Mouse (Mus musculus): ENCODE results near the gene Fam47c. TPM values are rescaled to one million over a fixed set of nuclear protein-coding genes. Genes with fewer than 3 reads are reported as not detected.

Fam47c gene
- not detected in 2 replicates for polyA plus RNA-seq (2014; fragmentation: Nextera tagmentation; extraction: Ambion mirVana)

DNA sequence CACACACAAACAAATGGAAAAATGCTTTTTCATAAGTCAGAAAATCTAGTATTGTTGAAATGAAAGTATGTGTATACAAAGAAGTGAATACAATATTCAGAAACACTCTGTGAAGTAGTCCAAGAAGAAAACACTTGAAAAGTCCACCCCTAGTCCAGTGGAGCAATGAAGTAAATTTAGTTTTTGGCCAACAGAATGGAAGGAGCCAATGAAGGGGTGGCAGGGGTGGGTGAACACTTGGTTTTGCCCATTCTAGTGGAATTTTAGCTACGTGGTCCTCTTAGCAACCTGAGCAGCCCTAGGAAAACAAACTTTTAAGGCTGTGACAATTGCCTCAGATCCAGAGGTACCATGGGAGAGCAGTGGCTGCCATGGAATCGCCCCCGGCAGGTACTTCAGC is at the start of gene Fam47c:
Fam47c (plus strand) TSS at position 301 of the 400 bp plus-strand sequence.
- Histone ChIP-seq H3K4me1 (ENCODE audit: insufficient read depth) (no peaks in the 10 kb centered on the region), H3K4me3 (ENCODE audit: low read depth, low read length) (no peak within 1 kb of the TSS), H3K9me3 (ENCODE audit: low read depth, low read length) (no peaks in the 10 kb centered on the region), H3K4me2 (no peak within 1 kb of the TSS), H3K9ac (no peak within 1 kb of the TSS), H3K27me3 (ENCODE audit: insufficient read depth, low read length) (no peaks in the 10 kb centered on the region), H3K36me3 (ENCODE audit: insufficient read depth) (no peaks in the 10 kb centered on the region), H3K27ac (ENCODE audit: low read depth) (no peak within 1 kb of the TSS)
- DNase-seq (no peak), ATAC-seq (ENCODE audit: insufficient read depth) (no peak)
- 75% methylated on average over 3 of the region's 3 CpGs for WGBS
- no peak for TF ChIP-seq CTCF (IDR thresholded peaks at IDR 0.05; ENCODE audit: low read depth)

DNA sequence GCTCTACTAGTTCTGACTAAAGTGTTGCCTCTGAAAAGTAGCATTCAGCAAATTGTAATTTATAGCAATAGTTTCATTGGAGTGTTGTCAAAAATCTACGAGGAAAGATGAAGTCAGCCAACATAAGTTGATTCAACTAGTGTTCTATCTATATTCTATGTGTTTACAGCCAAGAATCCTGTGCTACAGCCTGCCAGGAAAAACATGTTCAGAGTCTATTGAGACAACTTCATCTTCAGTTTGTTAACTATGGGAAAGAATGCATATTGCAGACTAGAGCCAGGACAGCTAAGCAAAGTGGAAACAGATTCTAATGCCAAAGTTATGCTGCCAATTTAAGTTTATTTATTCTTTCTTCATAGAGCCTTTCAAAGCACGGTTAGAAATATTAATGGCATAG is 31.8 kb downstream of the Fam47c start:
- H3K9me3 ChIP-seq (ENCODE audit: low read depth, low read length), result no peaks in the 10 kb centered on the region; the same call in 1 of the 2 replicates
- DNase-seq, result no peak
- H3K9ac ChIP-seq, result no peak overlapping the region
- no peaks in the 10 kb centered on the region for H3K4me1 ChIP-seq (ENCODE audit: insufficient read depth)
- H3K4me3 ChIP-seq (ENCODE audit: low read depth, low read length), result no peak overlapping the region
- ATAC-seq (ENCODE audit: insufficient read depth), result no peak
- H3K27ac ChIP-seq (ENCODE audit: low read depth), result no peak overlapping the region
- 55% methylated on average over 2 of the region's 2 CpGs for WGBS
- H3K4me2 ChIP-seq, result no peak overlapping the region
- TF ChIP-seq CTCF (IDR thresholded peaks at IDR 0.05; ENCODE audit: low read depth), result no peak
- H3K27me3 ChIP-seq (ENCODE audit: insufficient read depth, low read length), result no peaks in the 10 kb centered on the region
- no peaks in the 10 kb centered on the region for H3K36me3 ChIP-seq (ENCODE audit: insufficient read depth)

DNA sequence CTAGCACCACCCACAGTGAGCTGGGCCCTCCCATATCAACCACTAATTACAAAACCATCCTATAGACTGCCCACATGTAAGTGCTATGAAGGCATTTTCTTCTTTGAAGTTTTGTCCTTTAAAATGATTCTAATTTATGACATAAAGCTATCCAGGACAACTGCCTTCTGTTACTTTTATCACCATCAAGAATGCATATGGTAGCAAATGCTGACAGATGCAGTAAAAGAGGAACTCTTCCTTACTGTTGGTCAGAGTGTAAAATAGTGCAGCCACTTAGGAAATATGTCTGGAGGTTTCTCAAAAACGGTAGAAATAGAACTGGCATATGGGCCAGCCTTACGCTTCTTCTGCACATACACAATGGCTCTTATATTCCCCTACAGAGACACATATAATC is 39.5 kb downstream of the Fam47c start:
- Histone ChIP-seq H3K27me3 (ENCODE audit: insufficient read depth, low read length) (no peaks in the 10 kb centered on the region), H3K36me3 (ENCODE audit: insufficient read depth) (no peaks in the 10 kb centered on the region), H3K9ac (no peak overlapping the region), H3K4me3 (ENCODE audit: low read depth, low read length) (no peak overlapping the region), H3K4me2 (no peak overlapping the region), H3K4me1 (ENCODE audit: insufficient read depth) (no peaks in the 10 kb centered on the region), H3K9me3 (ENCODE audit: low read depth, low read length) (no peaks in the 10 kb centered on the region), H3K27ac (ENCODE audit: low read depth) (no peak overlapping the region)
- ATAC-seq (ENCODE audit: insufficient read depth) (no peak), DNase-seq (no peak)
- TF ChIP-seq CTCF (IDR thresholded peaks at IDR 0.05; ENCODE audit: low read depth), result no peak
- 65% methylated on average over 2 of the region's 2 CpGs for WGBS

Other genes with a start within 250 kb of the Fam47c start
- gene Prrg1, start 153.9 kb upstream of the Fam47c start, polyA plus RNA-seq (2014; fragmentation: Nextera tagmentation; extraction: Ambion mirVana), result 14.7 and 15.7 TPM in 2 replicates